Mouse (Mus musculus): Measurements from ENCODE around the gene Nfatc2.

GRCm38 (mm10) chr2:168447601-168448000, 153.9 kb downstream of the Nfatc2 start:
- no peak for TF ChIP-seq POLR2A (IDR thresholded peaks at IDR 0.05; ENCODE audit: borderline replicate concordance, control insufficient read depth, low read depth, low read length)
- TF ChIP-seq CTCF (IDR thresholded peaks at IDR 0.05; ENCODE audit: control insufficient read depth, insufficient read depth, low read length): no peak

Data from bone marrow, adult 2 months (tissue).